Mouse (Mus musculus) 3134 (cell line): ENCODE results near the gene Psmg1.
"Not testable (repeated sequence)": the region's sequence is repeated elsewhere in the genome, so short reads cannot be mapped to it uniquely, and the experiment has no call there.

ENCODE experiments used
- DNase-seq: peaks from one replicate; pipeline ENCODE4 v3.0.0-alpha.2; 2011; ENCODE audit warnings: low spot score; ENCODE audit not compliant: insufficient read length; ENCODE audit errors: extremely low read depth

Psmg1 gene

DNA sequence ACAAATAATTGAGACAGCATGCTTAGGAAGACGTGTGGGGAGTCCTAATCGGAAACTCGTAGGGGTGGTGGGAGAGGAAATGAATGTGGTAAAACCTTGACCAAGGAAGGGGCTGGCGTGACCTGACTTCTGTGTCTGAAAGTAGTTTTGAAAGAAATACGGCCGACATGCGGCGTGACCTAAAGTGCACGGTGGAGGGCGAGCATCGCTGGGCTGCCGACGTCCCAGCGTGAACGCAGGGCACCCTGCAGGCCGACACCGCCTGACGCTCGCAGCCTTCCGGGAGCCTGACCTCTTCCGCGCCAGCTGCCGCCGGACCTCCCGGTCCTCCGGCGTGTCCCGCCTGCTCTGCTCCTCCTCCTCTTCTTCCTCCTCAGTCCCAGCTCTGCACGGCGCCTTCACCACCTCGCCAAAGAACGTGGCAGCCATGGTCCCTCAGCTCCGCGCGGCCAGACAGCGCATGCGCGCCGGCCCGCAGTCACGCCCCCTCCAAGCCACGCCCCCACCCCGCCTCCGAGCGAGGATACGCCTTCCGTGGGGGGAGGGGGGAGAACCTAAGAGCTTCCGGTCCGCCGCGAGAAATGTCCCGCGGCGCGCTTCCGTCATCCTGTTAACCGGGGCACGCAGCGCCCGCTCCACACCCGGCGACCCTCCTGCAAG, at the start of gene Psmg1:
TSS of gene Psmg1 (minus strand) at position 499 of the 660 bp plus-strand sequence.
- peak; percentile 95 for DNase-seq

DNA sequence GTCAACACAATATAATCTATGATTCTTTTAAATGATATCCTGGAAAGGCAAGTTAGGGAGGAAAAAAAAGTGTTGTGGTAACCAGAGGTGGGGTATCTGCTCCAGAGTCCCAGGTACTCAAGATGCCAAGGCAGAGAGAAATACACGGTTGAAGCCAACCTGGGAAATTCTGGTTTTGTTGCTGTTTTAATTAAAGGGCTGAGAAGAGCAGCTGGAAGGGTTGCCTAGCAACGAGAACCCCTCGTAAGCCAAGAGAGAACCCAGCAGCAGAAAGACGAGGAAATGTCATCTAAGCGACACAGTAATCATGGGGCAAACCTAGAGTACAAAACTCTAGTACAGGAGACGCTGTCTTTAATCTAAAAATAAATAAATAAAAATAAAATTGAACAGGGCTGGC, 48.8 kb upstream of the Psmg1 start:
- no peak for DNase-seq

DNA sequence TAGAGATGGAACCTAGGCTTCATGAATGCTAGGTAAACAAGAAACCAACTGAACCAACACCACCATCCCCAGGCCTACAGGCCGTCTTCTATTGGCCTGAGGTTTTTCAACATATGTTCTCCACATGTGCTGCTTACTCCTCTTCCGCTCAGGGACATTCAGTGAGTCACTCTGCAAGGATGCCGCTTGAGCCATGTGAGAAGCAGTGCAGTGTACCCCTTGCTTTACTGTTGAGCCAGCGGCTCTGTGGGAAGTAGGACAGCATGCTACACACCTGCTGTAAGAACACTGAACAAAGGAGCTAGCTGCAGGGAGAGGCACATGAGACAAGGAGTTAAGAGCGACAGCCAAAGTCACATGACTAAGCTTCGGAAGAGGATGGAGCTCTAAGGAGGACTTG, 43.7 kb upstream of the Psmg1 start:
- no peak for DNase-seq

DNA sequence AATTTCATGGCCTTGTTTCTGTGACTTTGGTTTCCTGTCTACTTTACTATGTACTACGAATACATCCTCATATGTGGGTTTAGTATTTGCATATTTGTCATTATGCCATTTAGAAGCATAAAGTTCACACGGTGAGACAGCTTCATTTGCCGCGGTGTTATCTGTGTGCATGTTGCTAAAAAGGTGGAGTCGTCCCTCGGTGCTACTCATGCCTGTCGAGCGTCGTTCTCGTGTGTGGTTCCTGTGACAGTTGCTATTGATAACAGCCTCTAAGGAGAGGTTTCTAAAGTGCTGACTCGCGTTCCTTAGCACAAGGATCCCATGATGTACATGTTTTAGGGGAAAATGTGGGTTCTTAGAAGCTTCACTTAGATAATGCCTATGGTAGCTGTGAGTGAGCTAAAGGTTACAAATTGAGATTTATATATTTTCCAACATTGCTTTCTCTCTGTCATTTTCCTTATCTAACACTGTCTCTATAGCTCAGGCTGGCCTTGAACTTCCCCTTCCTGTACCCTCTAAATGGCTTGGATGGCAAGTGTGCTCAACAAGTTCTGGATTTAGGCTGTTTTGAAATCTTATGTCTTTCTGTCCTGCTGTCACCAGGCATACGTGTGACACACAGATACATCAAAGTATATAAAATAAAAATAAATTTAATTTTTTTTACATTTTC, 41.7 kb upstream of the Psmg1 start:
- DNase-seq: no peak

DNA sequence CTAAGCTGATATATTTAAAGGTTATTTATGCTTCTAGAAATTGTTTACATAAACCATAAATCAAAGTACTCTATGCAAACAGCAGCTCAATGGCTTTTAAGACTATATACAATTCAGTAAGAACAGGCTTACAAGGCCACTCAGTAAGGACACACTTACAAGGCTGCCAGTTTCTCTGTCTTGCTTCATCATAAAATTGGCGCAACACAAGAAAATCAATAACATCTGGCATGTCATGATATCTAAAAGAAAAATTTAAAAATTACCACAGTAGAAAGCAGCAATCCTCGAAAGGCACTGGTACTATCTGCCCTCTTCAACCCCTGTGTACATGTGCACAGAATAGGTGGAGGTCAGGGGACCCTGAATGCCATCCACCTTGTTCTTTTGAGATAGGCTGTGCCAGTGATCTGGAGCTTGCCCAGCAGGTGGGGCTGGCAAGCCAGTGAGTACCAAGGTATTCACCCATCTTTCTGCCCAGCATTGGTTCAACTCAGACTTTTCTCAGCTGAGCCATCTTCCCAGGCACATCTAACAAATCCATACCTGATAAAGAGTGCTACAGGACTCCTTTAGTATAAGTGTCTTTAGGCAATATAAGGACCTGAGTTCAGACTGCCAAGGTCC, 39.8 kb upstream of the Psmg1 start:
- DNase-seq: no peak

DNA sequence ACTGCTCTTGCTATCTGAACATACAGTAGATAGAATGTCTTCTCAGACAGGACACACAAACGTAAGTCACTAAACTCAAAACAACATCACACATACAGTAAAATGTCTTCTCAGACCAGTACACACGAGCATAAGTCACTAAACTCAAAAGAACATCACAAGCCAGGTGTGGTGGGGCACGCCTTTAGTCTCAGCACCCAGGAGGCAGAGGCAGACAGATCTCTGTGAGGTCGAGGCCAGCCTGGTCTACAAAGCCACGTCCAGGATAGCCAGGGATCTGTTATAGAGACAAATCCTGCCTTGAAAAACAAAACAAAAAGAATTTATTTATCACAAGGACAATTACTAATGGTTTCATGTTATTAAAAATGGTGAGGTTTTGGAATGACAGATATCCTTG, 35.5 kb upstream of the Psmg1 start:
- no peak for DNase-seq

DNA sequence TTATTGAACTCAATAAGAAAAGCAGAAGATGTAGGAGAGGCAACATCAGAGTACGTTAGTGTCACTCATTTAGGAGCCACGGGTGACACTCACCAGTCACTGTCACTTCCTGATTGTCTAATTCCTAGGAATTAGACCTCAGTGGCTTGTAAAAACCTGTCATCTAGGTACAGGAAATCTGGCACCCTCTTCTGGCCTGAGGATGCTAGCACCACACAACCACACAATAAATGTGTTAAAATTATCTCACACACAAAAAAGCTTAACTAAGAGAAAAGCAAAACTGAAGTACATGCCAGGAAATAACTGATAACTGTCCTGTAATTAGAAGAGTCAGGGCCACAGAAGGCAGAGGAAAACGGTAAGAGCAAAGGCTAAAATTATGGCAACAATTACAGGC, 34.5 kb upstream of the Psmg1 start:
- no peak for DNase-seq

DNA sequence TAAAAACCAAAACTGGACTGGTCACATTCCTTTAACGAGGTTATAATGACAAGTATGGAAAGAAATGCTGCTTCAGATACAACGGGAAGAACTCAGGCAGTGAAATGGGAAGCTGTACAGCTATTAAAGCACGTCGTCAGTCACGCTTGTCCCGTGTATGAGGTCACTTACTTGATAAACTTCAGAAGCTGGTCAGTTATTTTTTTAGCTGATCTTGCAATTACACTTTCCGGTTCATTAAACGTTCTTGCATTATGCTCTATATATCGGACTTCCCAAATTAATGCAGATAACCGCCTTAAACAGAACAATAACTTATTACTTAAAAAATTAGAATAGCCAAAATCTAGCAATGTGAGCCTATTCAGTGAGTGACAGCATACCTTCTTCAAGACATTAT, 30.3 kb upstream of the Psmg1 start:
- DNase-seq: no peak

DNA sequence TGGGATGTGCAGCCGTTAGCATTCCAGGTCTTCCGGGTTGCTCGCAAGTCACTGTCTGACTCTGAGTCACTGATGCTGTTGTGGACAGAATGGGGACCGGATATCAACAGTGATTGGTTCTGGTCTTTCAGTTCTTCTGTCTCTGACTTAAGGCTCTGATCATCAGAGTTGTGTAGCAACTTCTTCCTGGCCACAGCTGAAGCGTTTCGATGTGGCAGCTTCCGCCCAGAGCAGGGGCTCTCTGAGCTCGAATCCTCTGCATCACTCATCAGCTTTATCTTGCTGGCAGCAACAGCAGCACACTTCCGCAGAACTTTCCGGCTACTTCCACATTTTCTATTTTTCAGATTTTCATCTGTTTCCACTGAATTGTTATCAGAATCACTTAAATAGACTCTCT, 18.4 kb upstream of the Psmg1 start:
- not testable (repeated sequence) for DNase-seq

DNA sequence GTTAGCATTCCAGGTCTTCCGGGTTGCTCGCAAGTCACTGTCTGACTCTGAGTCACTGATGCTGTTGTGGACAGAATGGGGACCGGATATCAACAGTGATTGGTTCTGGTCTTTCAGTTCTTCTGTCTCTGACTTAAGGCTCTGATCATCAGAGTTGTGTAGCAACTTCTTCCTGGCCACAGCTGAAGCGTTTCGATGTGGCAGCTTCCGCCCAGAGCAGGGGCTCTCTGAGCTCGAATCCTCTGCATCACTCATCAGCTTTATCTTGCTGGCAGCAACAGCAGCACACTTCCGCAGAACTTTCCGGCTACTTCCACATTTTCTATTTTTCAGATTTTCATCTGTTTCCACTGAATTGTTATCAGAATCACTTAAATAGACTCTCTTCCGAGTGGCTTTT, 13.5 kb upstream of the Psmg1 start:
- DNase-seq: not testable (repeated sequence)

DNA sequence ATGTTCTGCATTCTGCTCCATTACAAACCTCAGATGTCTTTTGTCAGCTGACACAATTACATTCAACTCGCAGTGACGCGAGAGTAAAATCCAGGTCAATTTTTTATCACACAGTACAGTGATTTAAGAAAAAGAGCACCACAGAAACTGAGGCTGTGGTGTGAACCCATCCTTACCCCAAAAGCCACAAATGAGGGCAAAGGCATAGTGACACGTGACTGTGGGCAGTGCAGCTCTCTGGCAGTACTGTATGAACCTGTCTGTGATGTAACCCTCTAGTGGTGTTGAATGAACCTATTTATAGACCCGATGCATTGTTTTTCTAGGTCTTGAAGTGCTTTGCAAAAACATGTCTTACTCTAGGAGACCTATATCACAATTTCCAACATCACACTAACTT, 8.5 kb upstream of the Psmg1 start:
- DNase-seq: no peak

DNA sequence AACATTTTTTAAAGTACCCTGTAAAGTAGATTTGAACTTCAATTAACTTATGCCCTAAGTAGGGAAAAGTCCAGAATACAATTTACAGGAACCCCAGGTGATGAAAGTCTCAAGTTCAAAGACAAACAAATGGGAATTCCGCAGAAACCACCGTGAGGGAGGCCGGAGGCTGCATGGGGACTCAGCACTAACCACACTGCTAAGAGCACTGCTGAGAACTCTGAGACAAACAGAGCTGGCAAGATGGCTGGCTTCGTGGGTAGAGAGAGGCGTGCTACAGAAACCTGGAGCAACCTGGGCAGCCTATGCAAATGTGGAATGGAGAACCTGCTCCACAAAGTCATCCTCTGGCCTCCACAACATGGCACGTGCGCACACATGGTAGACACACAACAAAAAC, 5.4 kb upstream of the Psmg1 start:
- no peak for DNase-seq

DNA sequence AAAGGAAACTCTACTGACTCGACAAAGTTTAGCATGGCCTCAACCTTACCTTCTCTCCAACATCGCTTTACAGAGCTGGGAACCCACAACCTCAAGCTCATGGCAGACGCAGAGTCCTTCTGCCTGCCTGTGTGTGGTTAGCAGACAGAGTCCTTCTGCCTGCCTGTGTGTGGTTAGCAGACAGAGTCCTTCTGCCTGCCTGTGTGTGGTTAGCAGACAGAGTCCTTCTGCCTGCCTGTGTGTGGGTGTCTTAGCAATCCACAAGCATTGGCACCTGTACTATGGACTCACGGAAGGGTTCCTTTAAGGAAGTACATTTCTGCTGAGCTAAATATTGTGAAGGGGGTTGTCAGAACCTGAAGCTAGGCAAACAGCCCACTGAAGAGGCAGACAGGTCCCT, 3.8 kb upstream of the Psmg1 start:
- not testable (repeated sequence) for DNase-seq

DNA sequence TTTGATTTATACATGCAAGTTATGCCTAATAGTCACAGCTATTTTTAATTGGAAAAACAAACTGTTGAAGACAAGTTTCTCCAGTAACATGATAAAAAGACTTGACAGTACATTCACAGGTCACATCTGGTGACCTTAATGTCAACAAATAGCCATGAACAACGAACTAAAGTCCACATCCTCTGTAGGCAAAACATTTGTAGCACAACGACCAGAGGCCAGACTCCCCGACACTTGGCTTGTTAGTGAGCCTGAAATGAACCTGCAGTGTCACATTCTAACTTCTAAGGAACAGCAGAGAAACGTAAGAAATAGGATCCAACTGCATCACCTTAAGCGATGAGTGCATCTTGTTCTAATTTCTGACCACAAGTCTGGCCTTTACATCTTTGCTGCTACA, 1.8 kb upstream of the Psmg1 start:
- no peak for DNase-seq

DNA sequence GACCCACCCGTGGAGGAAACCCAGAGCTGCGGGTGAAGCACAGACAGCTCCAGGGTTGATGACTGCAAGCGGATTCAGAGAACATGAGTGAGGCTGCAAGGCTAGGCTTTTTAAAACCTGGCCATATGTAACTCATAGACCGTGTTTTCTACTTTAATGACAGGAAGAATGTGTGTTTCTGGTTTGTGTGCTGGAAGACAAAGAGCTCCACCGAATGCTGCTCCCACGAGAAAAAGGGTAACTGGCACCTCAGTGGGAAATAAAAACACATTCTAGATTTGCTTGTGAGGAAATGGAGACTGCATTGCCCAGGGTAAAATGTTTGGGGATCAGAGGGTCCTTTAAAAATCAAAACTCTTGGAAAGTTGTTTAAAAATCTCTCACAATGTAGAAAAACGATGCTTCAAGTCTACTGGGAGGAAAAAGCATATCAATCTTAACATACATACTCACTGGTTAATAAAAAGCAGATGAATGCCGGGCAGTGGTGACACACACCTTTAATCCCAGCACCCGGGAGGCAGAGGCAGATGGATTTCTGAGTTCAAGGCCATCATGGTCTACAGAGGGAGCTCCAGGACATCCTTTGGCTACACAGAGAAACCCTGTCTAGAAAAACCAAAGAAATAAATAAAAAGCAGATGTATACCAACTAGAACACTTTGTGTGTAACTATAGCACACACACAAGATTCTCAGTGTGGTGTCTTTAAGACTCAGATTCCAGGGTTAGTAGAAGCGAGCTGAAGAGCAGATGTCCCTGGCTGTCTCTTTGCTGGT, 551 bp upstream of the Psmg1 start:
- DNase-seq: no peak

DNA sequence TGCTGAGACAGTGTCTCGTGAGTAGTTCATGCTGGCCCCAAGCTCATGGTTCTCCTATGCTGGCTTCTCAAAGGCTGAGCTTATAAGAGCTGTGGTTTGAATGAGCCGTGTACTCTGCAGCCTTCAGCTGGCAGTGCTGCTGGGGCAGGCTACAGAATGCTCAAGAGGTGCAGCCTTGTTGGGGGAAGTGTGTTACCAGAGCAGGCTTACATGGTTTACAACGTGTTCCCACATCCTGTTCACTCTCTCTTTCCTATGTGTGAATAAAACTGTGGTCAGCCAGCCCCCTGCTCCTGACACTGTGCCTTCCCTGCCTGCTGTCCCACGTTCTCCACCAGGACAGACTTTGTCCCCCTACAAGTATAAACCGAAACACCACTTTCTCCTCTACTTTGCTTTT, 5.8 kb downstream of the Psmg1 start:
- DNase-seq: no peak

DNA sequence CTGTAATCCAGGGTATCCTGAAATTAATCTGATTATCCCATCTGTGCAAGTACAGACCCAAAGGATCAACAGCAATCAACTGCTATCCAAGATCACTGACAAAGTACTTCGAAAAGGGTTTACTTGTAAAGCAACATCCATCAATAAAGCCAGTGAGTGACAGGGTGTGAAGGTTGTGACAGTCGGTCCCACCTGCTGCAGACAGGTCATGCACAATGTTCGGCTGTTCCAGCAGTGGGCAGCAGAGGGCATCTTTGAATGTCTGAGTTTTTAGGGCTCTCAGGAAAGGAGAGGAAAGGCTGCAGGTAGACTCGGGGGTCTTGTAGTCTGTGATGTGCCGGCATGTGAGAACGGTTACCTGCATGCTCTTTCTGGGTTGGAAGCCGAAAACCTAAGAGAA, 7.2 kb downstream of the Psmg1 start:
- no peak for DNase-seq

DNA sequence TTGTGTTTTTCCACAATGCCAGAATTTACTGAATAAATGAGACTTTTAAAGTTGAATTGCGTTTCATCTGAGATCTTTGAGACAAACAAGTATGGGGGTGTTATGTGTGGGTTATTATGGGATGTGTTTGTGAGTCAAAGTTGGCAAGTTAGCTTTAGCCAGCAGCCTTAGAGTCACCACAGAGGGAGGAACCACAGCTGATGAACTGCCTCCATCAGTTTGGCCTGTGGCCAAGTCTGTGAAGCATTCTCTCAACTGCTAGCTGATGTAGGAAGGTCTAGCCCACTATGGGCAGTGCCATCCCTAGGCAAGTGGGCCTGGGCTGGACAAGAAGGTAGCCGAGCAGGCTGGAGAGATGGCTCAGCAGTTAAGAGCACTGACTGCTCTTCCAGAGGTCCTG, 19.9 kb downstream of the Psmg1 start:
- DNase-seq: no peak

DNA sequence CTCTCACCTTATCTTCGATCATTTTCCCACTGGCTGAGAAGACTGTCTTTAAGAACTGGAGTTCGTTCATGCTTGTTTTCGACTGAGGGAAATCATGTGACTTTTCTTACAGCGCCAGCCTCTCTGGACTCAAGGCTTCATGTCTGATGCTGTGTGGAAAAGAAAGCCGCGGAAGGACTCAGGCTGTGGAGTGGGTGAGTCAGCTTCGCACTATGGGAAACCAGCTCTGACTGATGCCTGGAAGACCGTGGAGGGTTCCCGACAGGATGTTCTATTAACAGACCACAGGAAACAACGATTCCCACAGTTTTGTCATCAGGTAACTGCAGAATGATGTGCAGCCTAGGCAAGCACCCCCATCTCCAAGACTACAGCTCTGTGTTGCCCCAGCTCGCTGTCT, 23.3 kb downstream of the Psmg1 start:
- no peak for DNase-seq

DNA sequence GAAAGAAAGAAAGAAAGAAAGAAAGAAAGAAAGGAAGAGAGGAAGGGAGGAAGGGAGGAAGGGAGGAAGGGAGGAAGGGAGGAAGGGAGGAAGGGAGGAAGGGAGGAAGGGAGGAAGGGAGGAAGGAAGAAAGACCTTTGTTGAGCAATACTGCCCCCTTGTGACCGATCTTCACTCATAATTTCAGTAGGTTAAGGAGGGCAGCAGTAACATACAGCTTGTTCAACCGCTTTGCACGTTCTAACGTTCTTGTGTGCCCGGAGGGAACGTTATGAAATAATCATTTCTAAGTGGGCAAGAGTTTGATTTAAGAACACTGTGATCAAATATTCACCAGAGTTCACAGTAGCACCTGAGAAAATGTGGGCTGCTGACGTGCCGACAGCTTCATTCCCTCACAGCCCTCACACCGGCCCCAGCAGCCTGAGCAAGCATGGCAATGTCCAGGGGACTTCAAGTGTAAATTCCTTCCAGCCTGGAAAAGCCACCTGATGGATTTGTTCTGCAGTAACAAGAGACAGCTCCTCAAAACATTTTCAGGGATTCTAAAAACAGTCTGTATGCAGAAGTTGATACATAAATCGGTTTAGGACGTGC, 26.2 kb downstream of the Psmg1 start:
- DNase-seq: no peak

DNA sequence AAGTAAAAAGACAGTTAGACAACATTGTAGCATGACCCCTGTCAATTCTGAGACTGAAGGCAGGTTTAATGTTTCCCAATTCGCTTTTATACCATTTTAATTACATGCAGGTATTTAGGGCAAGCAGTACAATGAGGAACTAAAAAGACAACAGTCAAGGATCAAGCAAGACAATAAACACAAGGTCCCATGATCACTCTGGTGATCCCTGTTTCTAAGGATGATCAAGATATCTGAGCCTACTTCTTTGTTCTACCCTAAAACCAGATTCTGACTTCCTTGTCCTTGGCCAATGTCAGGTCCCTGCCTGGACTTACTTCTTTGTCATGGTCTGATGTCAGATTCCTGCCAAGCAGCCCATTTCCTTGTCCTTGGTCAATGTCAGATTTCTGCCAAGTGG, 29.3 kb downstream of the Psmg1 start:
- not testable (repeated sequence) for DNase-seq
